Mouse (Mus musculus): Measurements from ENCODE around the gene 4930467E23Rik.
A peak's percentile ranks its signal among the peaks of the same experiment; 100 is the strongest.
"Not testable (repeated sequence)": the region's sequence is repeated elsewhere in the genome, so short reads cannot be mapped to it uniquely, and the experiment has no call there.

The 4930467E23Rik gene

GRCm38 (mm10) chr8:19729276-19729675 lies at the start of gene 4930467E23Rik:
4930467E23Rik (plus strand) TSS chr8:19729576.
- DNase-seq (ENCODE audit: extremely low spot score, low read depth, low spot score) = not testable (repeated sequence)

GRCm38 (mm10) chr8:19682311-19682710 lies 47.1 kb upstream of the 4930467E23Rik start:
- not testable (repeated sequence) for DNase-seq (ENCODE audit: extremely low spot score, low read depth, low spot score)

GRCm38 (mm10) chr8:19685476-19685875 lies 43.9 kb upstream of the 4930467E23Rik start:
- not testable (repeated sequence) for DNase-seq (ENCODE audit: extremely low spot score, low read depth, low spot score)

- DNase-seq (ENCODE audit: extremely low spot score, low read depth, low spot score) = not testable (repeated sequence)
Measured at GRCm38 (mm10) chr8:19688802-19689525, 40.4 kb upstream of the 4930467E23Rik start.

GRCm38 (mm10) chr8:19689745-19690144 lies 39.6 kb upstream of the 4930467E23Rik start:
- DNase-seq (ENCODE audit: extremely low spot score, low read depth, low spot score) = not testable (repeated sequence)

- DNase-seq (ENCODE audit: extremely low spot score, low read depth, low spot score) = not testable (repeated sequence)
Measured at GRCm38 (mm10) chr8:19691421-19691820, 38.0 kb upstream of the 4930467E23Rik start.

- not testable (repeated sequence) for DNase-seq (ENCODE audit: extremely low spot score, low read depth, low spot score)
Measured at GRCm38 (mm10) chr8:19697497-19698077, 31.8 kb upstream of the 4930467E23Rik start.

- not testable (repeated sequence) for DNase-seq (ENCODE audit: extremely low spot score, low read depth, low spot score)
Measured at GRCm38 (mm10) chr8:19698123-19698522, 31.3 kb upstream of the 4930467E23Rik start.

- not testable (repeated sequence) for DNase-seq (ENCODE audit: extremely low spot score, low read depth, low spot score)
Measured at GRCm38 (mm10) chr8:19698722-19699121, 30.7 kb upstream of the 4930467E23Rik start.

- DNase-seq (ENCODE audit: extremely low spot score, low read depth, low spot score) = not testable (repeated sequence)
Measured at GRCm38 (mm10) chr8:19701326-19701725, 28.1 kb upstream of the 4930467E23Rik start.

GRCm38 (mm10) chr8:19702276-19702675 lies 27.1 kb upstream of the 4930467E23Rik start:
- DNase-seq (ENCODE audit: extremely low spot score, low read depth, low spot score) = not testable (repeated sequence)

GRCm38 (mm10) chr8:19702972-19703709 lies 26.2 kb upstream of the 4930467E23Rik start:
- peak; percentile 95 for DNase-seq (ENCODE audit: extremely low spot score, low read depth, low spot score)

GRCm38 (mm10) chr8:19703906-19704305 lies 25.5 kb upstream of the 4930467E23Rik start:
- DNase-seq (ENCODE audit: extremely low spot score, low read depth, low spot score) = not testable (repeated sequence)

GRCm38 (mm10) chr8:19704441-19705215 lies 24.7 kb upstream of the 4930467E23Rik start:
- DNase-seq (ENCODE audit: extremely low spot score, low read depth, low spot score) = not testable (repeated sequence)

GRCm38 (mm10) chr8:19705216-19705600 lies 24.2 kb upstream of the 4930467E23Rik start:
- DNase-seq (ENCODE audit: extremely low spot score, low read depth, low spot score) = not testable (repeated sequence)

GRCm38 (mm10) chr8:19706101-19706725 lies 23.2 kb upstream of the 4930467E23Rik start:
- DNase-seq (ENCODE audit: extremely low spot score, low read depth, low spot score) = not testable (repeated sequence)

GRCm38 (mm10) chr8:19706918-19707760 lies 22.2 kb upstream of the 4930467E23Rik start:
- not testable (repeated sequence) for DNase-seq (ENCODE audit: extremely low spot score, low read depth, low spot score)

GRCm38 (mm10) chr8:19707761-19708443 lies 21.5 kb upstream of the 4930467E23Rik start:
- not testable (repeated sequence) for DNase-seq (ENCODE audit: extremely low spot score, low read depth, low spot score)

- DNase-seq (ENCODE audit: extremely low spot score, low read depth, low spot score) = not testable (repeated sequence)
Measured at GRCm38 (mm10) chr8:19708976-19709375, 20.4 kb upstream of the 4930467E23Rik start.
